Mouse (Mus musculus): Measurements from ENCODE around the gene Atoh8. TPM values are rescaled to one million over a fixed set of nuclear protein-coding genes. Genes with fewer than 3 reads are reported as not detected.

Gene Atoh8
- total and polyA plus RNA-seq, 3 experiments = 11.0 to 13.5 (median 12.7) TPM

GRCm38 (mm10) chr6:72277508-72278166, 42.3 kb upstream of the Atoh8 start:
- intact Hi-C loops (cut with DNase I) = loop anchor here (1.0 kb wide), 1 partner anchor 12 kb away; no protein-coding TSS in a partner anchor
- H3K79me2 ChIP-seq (replicated peaks; ENCODE audit: control insufficient read depth, insufficient read depth, low read length) = no peaks in the 10 kb centered on the region
- peaks cover 21% of the 10 kb centered on the region for H3K4me1 ChIP-seq (ENCODE audit: control insufficient read depth, insufficient read depth, low read length)
- peak overlapping the region; percentile 95 for H3K27ac ChIP-seq
- no peaks in the 10 kb centered on the region for H3K27me3 ChIP-seq (ENCODE audit: control insufficient read depth, insufficient read depth, low read length)
- no peak overlapping the region for H3K4me3 ChIP-seq
- H3K9ac ChIP-seq (ENCODE audit: low read depth, low read length) = peak overlapping the region; percentile 43
- WGBS = 13% methylated on average over 9 of the region's 9 CpGs
- peak; percentile 73 to 87 for DNase-seq
- H3K36me3 ChIP-seq (ENCODE audit: control insufficient read depth, insufficient read depth, low read length) = peaks cover 7% of the 10 kb centered on the region
- TF ChIP-seq POLR2A (IDR thresholded peaks at IDR 0.05; ENCODE audit: insufficient read depth, low read depth, low read length) (peak; percentile 66), CTCF (IDR thresholded peaks at IDR 0.05) (no peak), EP300 (IDR thresholded peaks at IDR 0.05; ENCODE audit: insufficient read depth, low read depth, low read length) (peak; percentile 94)

GRCm38 (mm10) chr6:72276972-72277441, 41.6 kb upstream of the Atoh8 start:
- peaks cover 21% of the 10 kb centered on the region for H3K4me1 ChIP-seq (ENCODE audit: control insufficient read depth, insufficient read depth, low read length)
- TF ChIP-seq EP300 (IDR thresholded peaks at IDR 0.05; ENCODE audit: insufficient read depth, low read depth, low read length) = peak; percentile 87
- no peak for TF ChIP-seq CTCF (IDR thresholded peaks at IDR 0.05)
- peak; percentile 73 for TF ChIP-seq POLR2A (IDR thresholded peaks at IDR 0.05; ENCODE audit: insufficient read depth, low read depth, low read length)
- H3K9ac ChIP-seq (ENCODE audit: low read depth, low read length) = peak overlapping the region; percentile 47
- intact Hi-C loops (cut with DNase I) = loop anchor here (1.0 kb wide), 1 partner anchor 12 kb away; no protein-coding TSS in a partner anchor
- H3K27ac ChIP-seq = peak overlapping the region; percentile 95
- no peaks in the 10 kb centered on the region for H3K27me3 ChIP-seq (ENCODE audit: control insufficient read depth, insufficient read depth, low read length)
- no peaks in the 10 kb centered on the region for H3K79me2 ChIP-seq (replicated peaks; ENCODE audit: control insufficient read depth, insufficient read depth, low read length)
- peak; percentile 65 to 66 for DNase-seq
- peaks cover 7% of the 10 kb centered on the region for H3K36me3 ChIP-seq (ENCODE audit: control insufficient read depth, insufficient read depth, low read length)
- H3K4me3 ChIP-seq = peak overlapping the region; percentile 9; the same call in 1 of the 2 replicates
- 56% methylated on average over 13 of the region's 13 CpGs for WGBS

DNA sequence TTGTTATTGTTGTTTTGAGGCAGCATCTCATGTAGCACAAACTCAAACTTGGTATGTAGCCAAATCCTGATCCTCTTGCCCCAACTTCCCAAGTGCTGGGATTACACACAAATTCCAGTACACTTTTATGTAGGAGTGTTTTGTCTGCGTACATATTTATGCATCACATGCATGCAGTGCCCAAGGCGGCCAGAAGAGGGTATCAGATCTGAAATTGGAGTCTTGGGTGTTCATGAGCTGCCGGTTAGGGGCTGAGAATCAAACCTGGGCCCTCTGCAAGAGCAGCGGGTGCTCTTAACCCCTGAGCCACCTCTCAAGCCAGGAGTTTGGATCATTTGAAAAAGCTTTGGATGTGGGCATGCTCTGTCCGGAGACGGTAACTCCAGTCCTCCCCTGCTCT, 40.8 kb upstream of the Atoh8 start:
- H3K27me3 ChIP-seq (ENCODE audit: control insufficient read depth, insufficient read depth, low read length) = no peaks in the 10 kb centered on the region
- 96% methylated on average over 6 of the region's 6 CpGs for WGBS
- H3K9ac ChIP-seq (ENCODE audit: low read depth, low read length) = peak overlapping the region; percentile 47
- no peak for DNase-seq
- H3K36me3 ChIP-seq (ENCODE audit: control insufficient read depth, insufficient read depth, low read length) = peaks cover 7% of the 10 kb centered on the region
- H3K27ac ChIP-seq = peak overlapping the region; percentile 95
- H3K4me3 ChIP-seq = no peak overlapping the region
- no peak for TF ChIP-seq EP300 (IDR thresholded peaks at IDR 0.05; ENCODE audit: insufficient read depth, low read depth, low read length)
- TF ChIP-seq CTCF (IDR thresholded peaks at IDR 0.05) = peak; percentile 48
- intact Hi-C loops (cut with DNase I) = no loop called here
- H3K79me2 ChIP-seq (replicated peaks; ENCODE audit: control insufficient read depth, insufficient read depth, low read length) = no peaks in the 10 kb centered on the region
- peaks cover 21% of the 10 kb centered on the region for H3K4me1 ChIP-seq (ENCODE audit: control insufficient read depth, insufficient read depth, low read length)

DNA sequence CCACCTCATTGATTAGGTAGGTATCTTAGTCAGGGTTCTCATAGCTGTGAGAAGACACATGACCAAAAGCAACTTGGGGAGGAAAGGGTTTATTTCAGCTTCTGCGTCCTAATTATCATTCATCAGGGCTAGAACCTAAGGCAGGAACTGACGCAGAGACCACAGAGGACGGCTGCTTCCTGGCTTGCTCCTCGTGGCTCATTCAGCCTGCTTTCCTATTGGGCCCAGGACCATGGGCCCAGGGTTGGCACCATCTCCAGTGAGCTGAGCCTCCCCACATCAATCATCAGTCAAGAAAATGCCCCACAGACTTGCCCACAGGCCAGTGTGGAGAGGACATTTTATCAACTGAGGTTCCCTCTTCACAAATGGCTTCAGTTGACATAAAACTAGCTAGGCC, 40.1 kb upstream of the Atoh8 start:
- Histone ChIP-seq H3K27me3 (ENCODE audit: control insufficient read depth, insufficient read depth, low read length) (no peaks in the 10 kb centered on the region), H3K9ac (ENCODE audit: low read depth, low read length) (no peak overlapping the region), H3K4me1 (ENCODE audit: control insufficient read depth, insufficient read depth, low read length) (peaks cover 21% of the 10 kb centered on the region), H3K27ac (peak overlapping the region; percentile 95), H3K4me3 (no peak overlapping the region), H3K36me3 (ENCODE audit: control insufficient read depth, insufficient read depth, low read length) (peaks cover 7% of the 10 kb centered on the region), H3K79me2 (replicated peaks; ENCODE audit: control insufficient read depth, insufficient read depth, low read length) (no peaks in the 10 kb centered on the region)
- no peak for DNase-seq
- intact Hi-C loops (cut with DNase I) = no loop called here
- TF ChIP-seq POLR2A (IDR thresholded peaks at IDR 0.05; ENCODE audit: insufficient read depth, low read depth, low read length) (no peak), EP300 (IDR thresholded peaks at IDR 0.05; ENCODE audit: insufficient read depth, low read depth, low read length) (no peak), CTCF (IDR thresholded peaks at IDR 0.05) (no peak)
- WGBS = 26% methylated on average over 4 of the region's 4 CpGs

DNA sequence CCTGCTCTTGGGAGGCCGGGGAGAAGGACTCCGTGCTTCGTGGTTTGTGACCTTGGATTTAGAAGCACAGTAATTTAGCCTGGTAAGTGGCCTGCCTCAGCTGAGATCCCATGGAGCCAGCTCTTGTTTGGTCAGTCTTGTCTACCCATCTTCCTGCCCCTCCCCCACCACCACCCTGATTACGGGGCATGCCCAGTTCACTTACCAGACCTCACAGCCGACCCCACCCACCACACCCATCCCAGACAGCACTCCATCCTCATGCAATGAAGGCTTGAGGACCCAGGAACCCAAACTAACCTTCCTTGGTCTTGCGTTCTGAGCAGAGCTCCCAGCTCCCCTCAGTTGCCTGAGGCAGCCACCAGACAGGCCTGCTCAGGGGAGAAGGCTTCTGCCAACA, 37.8 kb upstream of the Atoh8 start:
- H3K36me3 ChIP-seq (ENCODE audit: control insufficient read depth, insufficient read depth, low read length) = peaks cover 1% of the 10 kb centered on the region; the same call in 1 of the 2 replicates
- WGBS = 75% methylated on average over 6 of the region's 6 CpGs
- no peak for TF ChIP-seq POLR2A (IDR thresholded peaks at IDR 0.05; ENCODE audit: insufficient read depth, low read depth, low read length)
- no peak for TF ChIP-seq EP300 (IDR thresholded peaks at IDR 0.05; ENCODE audit: insufficient read depth, low read depth, low read length)
- TF ChIP-seq CTCF (IDR thresholded peaks at IDR 0.05) = no peak
- intact Hi-C loops (cut with DNase I) = no loop called here
- H3K27ac ChIP-seq = no peak overlapping the region
- no peaks in the 10 kb centered on the region for H3K79me2 ChIP-seq (replicated peaks; ENCODE audit: control insufficient read depth, insufficient read depth, low read length)
- H3K4me1 ChIP-seq (ENCODE audit: control insufficient read depth, insufficient read depth, low read length) = peaks cover 14% of the 10 kb centered on the region
- no peak overlapping the region for H3K9ac ChIP-seq (ENCODE audit: low read depth, low read length)
- H3K27me3 ChIP-seq (ENCODE audit: control insufficient read depth, insufficient read depth, low read length) = no peaks in the 10 kb centered on the region
- no peak for DNase-seq
- H3K4me3 ChIP-seq = no peak overlapping the region

DNA sequence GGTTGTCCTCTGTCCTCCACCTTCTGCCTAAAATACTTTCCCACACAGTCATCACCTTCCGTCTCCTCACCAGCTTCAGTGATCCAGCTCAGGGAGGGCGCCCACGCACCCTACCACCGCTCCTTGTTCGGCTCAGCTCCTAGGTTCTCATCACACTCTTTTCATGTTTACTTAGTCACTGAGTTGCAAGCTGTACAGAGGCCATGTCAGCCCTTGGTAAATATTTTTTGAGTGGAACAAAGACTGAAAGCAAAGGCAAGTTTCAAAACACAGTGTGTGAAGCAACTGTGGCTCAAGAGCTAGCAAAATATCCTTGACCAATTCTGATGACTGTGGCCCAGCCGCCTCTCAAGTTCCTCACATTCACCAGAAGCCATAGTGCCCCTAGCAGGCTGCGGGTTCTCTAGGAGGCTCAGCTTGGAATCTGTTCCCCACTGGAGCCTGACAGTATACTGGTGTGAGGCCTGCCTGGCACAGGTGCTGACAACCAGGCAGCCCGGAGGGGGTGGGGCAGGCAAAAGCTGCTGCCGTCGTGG, 36.9 kb upstream of the Atoh8 start:
- TF ChIP-seq POLR2A (IDR thresholded peaks at IDR 0.05; ENCODE audit: insufficient read depth, low read depth, low read length) (no peak), CTCF (IDR thresholded peaks at IDR 0.05) (no peak), EP300 (IDR thresholded peaks at IDR 0.05; ENCODE audit: insufficient read depth, low read depth, low read length) (no peak)
- DNase-seq = no peak
- intact Hi-C loops (cut with DNase I) = no loop called here
- no peaks in the 10 kb centered on the region for H3K79me2 ChIP-seq (replicated peaks; ENCODE audit: control insufficient read depth, insufficient read depth, low read length)
- H3K4me3 ChIP-seq = no peak overlapping the region
- H3K9ac ChIP-seq (ENCODE audit: low read depth, low read length) = no peak overlapping the region
- peaks cover 9% of the 10 kb centered on the region for H3K4me1 ChIP-seq (ENCODE audit: control insufficient read depth, insufficient read depth, low read length)
- H3K27ac ChIP-seq = no peak overlapping the region
- H3K36me3 ChIP-seq (ENCODE audit: control insufficient read depth, insufficient read depth, low read length) = no peaks in the 10 kb centered on the region
- no peaks in the 10 kb centered on the region for H3K27me3 ChIP-seq (ENCODE audit: control insufficient read depth, insufficient read depth, low read length)
- 74% methylated on average over 10 of the region's 10 CpGs for WGBS
